Mouse (Mus musculus) megakaryocyte, embryonic 14.5 days (primary cell): Measurements from ENCODE around the gene Abhd6.

ENCODE experiments used
- FLI1 ChIP-seq: IDR thresholded peaks from 2 replicates; pipeline ENCODE4 v1.6.1; 2012; ENCODE audit warnings: low read length, inconsistent platforms, mixed read lengths
- GATA1 ChIP-seq: IDR thresholded peaks from 3 replicates; pipeline ENCODE4 v1.6.1; 2012; ENCODE audit warnings: mixed read lengths, low read length, inconsistent platforms, borderline replicate concordance

DNA sequence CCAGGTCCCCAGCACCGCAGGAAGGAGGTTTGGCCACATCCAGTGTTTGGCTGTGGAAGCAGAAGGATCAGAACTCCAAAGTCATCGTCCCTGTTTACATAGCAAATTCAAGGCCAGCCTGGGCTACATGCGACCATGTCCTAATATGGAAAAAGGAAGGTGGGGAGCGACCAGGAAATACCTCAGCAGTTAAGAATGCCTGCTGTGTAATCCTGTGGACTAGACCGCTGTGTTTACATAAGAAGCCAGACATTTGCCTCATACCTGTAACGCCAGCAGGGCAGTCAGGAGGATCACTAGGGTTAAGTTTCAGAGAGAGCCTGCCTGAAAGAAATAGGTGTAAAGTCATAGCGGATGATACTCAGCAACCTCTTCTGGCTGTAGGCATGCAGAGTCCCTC is 39.5 kb upstream of the Abhd6 start:
- TF ChIP-seq GATA1 (no peak), FLI1 (no peak)
